Mouse (Mus musculus): ENCODE results near the gene Cd200r3. TPM values are rescaled to one million over a fixed set of nuclear protein-coding genes. Genes with fewer than 3 reads are reported as not detected.

The Cd200r3 gene
- polyA plus RNA-seq (2012; rRNA removed): not detected in 2 replicates

DNA sequence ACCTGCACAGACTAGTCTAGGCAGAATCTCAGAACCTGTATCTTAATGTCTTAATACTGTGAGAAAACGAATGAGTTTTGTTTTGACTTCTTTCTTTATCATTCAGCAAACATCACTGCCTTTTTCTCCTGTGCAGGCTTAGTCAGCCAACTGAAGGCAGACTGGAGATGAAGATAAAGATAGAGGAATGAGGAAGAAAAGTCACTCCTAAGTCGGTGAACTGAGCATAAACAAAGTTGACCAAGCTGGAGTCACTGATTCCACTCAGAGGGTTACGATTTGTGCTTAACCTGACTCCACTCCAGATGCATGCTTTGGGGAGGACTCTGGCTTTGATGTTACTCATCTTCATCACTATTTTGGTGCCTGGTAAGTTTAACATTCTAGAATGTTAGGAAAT is at the start of gene Cd200r3:
Cd200r3 (plus strand) TSS at position 211 of the 400 bp plus-strand sequence.
- no peak for DNase-seq
- WGBS: 80% methylated on average over 3 of the region's 3 CpGs
- TF ChIP-seq POLR2A (IDR thresholded peaks at IDR 0.05; ENCODE audit: borderline replicate concordance, insufficient read depth, low read length): no peak
- no peak for TF ChIP-seq CTCF (IDR thresholded peaks at IDR 0.05; ENCODE audit: borderline replicate concordance, insufficient read depth, low read depth, low read length)
- no peaks in the 10 kb centered on the region for H3K27me3 ChIP-seq (ENCODE audit: control insufficient read depth, insufficient read depth, low read length)
- H3K4me1 ChIP-seq (ENCODE audit: control insufficient read depth, insufficient read depth, low read length): no peaks in the 10 kb centered on the region
- no peak within 1 kb of the TSS for H3K4me3 ChIP-seq (replicated peaks; ENCODE audit: insufficient read depth, low read depth, low read length)
- H3K27ac ChIP-seq (ENCODE audit: insufficient read depth, low read length): no peak within 1 kb of the TSS

DNA sequence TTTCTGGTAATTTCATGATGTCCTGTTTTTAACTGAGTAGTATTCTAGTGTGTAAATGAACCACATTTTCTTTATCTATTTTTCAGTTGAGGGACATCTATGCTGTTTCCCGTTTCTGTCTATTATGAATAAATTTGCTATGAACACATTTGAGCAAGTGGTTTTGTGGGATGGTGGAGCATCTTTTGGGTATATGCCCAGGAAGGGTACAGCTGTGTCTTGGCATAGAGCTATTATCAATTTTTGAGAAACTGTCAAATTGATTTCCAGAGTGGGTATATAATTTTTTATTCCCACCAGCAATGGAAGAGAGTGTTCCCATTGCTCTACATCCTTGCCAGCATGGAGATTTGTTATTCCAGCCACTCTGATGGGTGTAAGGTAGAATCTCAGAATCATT is 11.5 kb upstream of the Cd200r3 start:
- H3K27ac ChIP-seq (ENCODE audit: insufficient read depth, low read length): no peak overlapping the region
- WGBS: 34% methylated on average over 1 of the region's 1 CpGs
- DNase-seq: no peak
- no peak overlapping the region for H3K4me3 ChIP-seq (replicated peaks; ENCODE audit: insufficient read depth, low read depth, low read length)
- H3K4me1 ChIP-seq (ENCODE audit: control insufficient read depth, insufficient read depth, low read length): no peaks in the 10 kb centered on the region
- no peaks in the 10 kb centered on the region for H3K27me3 ChIP-seq (ENCODE audit: control insufficient read depth, insufficient read depth, low read length)
- TF ChIP-seq CTCF (IDR thresholded peaks at IDR 0.05; ENCODE audit: borderline replicate concordance, insufficient read depth, low read depth, low read length) (no peak), POLR2A (IDR thresholded peaks at IDR 0.05; ENCODE audit: borderline replicate concordance, insufficient read depth, low read length) (no peak)

DNA sequence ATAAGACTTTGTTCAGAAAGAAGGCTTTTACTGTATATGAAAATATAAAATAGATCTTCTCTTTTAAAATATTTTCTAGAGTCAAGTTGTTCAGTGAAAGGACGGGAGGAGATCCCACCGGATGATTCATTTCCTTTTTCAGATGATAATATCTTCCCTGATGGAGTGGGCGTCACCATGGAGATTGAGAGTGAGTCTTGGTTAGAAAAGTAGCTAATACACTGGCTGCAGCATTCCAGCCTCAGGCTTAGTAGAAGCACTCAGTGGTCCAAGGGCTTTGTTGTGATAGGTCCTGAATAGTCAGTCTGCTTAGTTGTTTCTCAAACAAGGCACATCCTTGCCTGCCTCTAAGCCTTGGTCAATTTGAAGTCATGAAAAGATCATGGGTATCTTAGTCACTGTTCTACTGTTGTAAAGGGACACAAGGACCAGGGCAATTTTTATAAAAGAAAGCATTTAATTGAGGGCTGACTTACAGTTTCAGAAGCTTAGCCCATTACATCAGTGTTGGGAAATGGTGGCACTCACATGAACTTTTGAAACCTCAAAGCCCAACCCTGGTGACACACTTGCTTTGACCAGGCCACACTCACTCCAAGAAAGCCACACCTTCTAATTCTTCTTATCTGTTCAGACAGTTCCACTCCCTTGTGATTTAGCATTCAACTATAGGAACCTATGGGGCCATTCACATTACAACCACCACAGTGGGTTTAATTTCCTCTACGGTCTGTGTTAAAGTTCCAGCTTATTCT is 8.1 kb downstream of the Cd200r3 start:
- TF ChIP-seq CTCF (IDR thresholded peaks at IDR 0.05; ENCODE audit: borderline replicate concordance, insufficient read depth, low read depth, low read length) (no peak), POLR2A (IDR thresholded peaks at IDR 0.05; ENCODE audit: borderline replicate concordance, insufficient read depth, low read length) (no peak)

DNA sequence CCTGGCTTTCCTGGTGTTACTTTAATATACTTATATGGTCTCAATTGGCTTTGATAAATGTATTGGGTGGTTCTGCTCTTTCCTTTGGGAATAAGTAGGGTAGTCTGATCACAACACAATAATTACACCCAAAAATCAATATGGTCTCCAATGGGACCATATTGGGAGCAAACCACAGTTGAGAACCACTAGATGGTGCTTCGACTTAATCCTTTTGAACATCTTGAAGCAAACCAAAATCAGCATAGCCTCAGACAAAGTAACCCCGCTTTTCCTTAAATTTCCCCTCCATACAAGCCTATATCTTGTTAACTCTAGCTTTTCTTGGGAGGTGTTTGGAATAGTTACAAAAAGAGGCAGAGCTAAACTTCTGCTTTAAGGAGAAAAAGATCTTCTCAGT is 18.8 kb downstream of the Cd200r3 start:
- TF ChIP-seq CTCF (IDR thresholded peaks at IDR 0.05; ENCODE audit: borderline replicate concordance, insufficient read depth, low read depth, low read length) (no peak), POLR2A (IDR thresholded peaks at IDR 0.05; ENCODE audit: borderline replicate concordance, insufficient read depth, low read length) (no peak)
- Histone ChIP-seq H3K27ac (ENCODE audit: insufficient read depth, low read length) (no peak overlapping the region), H3K27me3 (ENCODE audit: control insufficient read depth, insufficient read depth, low read length) (no peaks in the 10 kb centered on the region), H3K4me3 (replicated peaks; ENCODE audit: insufficient read depth, low read depth, low read length) (no peak overlapping the region), H3K4me1 (ENCODE audit: control insufficient read depth, insufficient read depth, low read length) (no peaks in the 10 kb centered on the region; the same call in 1 of the 2 replicates)
- no peak for DNase-seq
- 94% methylated on average over 2 of the region's 2 CpGs for WGBS

More for the DNA sequence above, 8.1 kb downstream of the Cd200r3 start:
- DNase-seq: no peak
- 75% methylated on average over 4 of the region's 4 CpGs for WGBS
- Histone ChIP-seq H3K27ac (ENCODE audit: insufficient read depth, low read length) (no peak overlapping the region), H3K4me1 (ENCODE audit: control insufficient read depth, insufficient read depth, low read length) (no peaks in the 10 kb centered on the region), H3K4me3 (replicated peaks; ENCODE audit: insufficient read depth, low read depth, low read length) (no peak overlapping the region), H3K27me3 (ENCODE audit: control insufficient read depth, insufficient read depth, low read length) (no peaks in the 10 kb centered on the region; the same call in 1 of the 2 replicates)

DNA sequence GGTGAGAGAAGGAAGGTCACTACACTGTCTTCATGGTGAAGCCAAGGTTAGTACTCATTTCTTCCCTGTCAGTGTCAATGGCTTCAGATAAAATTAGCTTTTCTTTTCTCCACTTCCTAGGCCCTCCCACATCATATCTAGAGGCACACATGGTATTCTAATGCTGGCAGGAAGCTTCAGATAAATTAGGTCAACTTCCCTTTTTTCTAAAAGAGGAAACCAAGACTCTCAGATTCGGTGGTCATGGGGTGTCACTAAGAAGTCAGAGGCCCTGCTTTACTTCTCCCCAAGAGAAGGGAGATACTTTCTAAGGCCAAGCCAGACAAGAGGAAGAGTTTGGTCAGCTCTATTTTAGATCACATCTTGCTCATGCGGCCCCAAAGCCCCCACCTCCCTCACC is 19.3 kb downstream of the Cd200r3 start:
- H3K27ac ChIP-seq (ENCODE audit: insufficient read depth, low read length): no peak overlapping the region
- H3K27me3 ChIP-seq (ENCODE audit: control insufficient read depth, insufficient read depth, low read length): no peaks in the 10 kb centered on the region
- WGBS: 63% methylated on average over 2 of the region's 2 CpGs
- DNase-seq: no peak
- TF ChIP-seq POLR2A (IDR thresholded peaks at IDR 0.05; ENCODE audit: borderline replicate concordance, insufficient read depth, low read length): no peak
- TF ChIP-seq CTCF (IDR thresholded peaks at IDR 0.05; ENCODE audit: borderline replicate concordance, insufficient read depth, low read depth, low read length): no peak
- no peak overlapping the region for H3K4me3 ChIP-seq (replicated peaks; ENCODE audit: insufficient read depth, low read depth, low read length)
- peaks cover 3% of the 10 kb centered on the region; the same call in 1 of the 2 replicates for H3K4me1 ChIP-seq (ENCODE audit: control insufficient read depth, insufficient read depth, low read length)

DNA sequence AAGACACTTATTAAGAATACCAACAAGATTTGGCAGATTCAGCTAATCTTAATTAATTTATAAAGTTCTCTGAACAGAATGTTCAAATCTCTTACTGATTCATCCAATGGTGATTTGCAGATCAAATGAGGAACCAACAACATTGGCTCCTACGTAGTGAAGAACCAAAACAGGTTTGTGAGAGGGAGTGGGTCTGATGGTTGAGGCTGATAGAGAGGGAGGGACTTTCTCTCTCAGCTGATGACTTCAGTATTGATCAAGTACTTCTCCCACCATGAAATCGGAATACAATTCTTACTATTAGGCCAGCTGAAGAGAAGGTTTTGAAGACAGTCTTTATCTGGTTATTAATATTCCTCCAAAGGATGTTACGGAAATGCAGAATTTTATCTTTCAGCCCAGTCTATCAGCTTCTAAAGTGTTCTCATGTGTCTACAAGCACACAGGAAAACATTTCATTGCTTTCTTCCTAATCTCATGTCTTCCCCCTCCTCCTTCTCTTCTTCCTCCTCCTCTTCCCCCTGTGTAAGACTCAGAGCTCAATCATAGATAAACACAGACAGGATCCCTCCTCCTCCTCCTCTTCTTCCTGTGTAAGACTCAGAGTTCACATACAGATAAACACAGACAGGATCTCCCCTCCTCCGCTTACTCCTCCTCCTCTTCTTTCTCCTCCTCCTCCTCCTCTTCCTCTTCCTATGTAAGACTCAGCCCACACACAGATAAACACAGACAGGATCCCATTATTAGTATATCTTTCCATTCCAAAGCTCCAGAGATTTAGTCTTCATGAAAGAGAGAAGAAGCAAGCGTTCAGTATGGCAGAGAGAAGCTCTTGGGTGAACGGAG is 21.3 kb downstream of the Cd200r3 start:
- Histone ChIP-seq H3K4me1 (ENCODE audit: control insufficient read depth, insufficient read depth, low read length) (peaks cover 3% of the 10 kb centered on the region; the same call in 1 of the 2 replicates), H3K27me3 (ENCODE audit: control insufficient read depth, insufficient read depth, low read length) (no peaks in the 10 kb centered on the region), H3K27ac (ENCODE audit: insufficient read depth, low read length) (no peak overlapping the region), H3K4me3 (replicated peaks; ENCODE audit: insufficient read depth, low read depth, low read length) (no peak overlapping the region)
- TF ChIP-seq POLR2A (IDR thresholded peaks at IDR 0.05; ENCODE audit: borderline replicate concordance, insufficient read depth, low read length): no peak
- 95% methylated on average over 6 of the region's 6 CpGs for WGBS
- DNase-seq: no peak

DNA sequence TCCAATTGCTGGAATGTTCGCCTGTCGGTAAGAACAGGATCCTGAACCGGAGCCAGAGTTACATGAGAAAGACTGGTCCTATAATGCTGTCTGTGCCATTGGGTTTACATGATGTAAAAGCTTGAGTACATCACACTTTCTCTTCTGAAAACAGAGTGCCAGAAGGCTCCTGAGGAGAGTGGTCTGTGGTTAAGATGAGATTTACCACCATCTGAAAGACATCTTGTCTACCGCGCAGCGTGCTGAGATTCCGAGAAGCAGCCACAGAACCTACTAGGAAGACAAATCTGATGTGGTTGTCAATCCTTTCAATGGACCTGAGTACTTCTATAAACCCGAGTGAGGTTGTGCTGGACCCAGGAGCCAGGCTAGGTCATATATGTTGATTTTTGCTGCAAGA is 21.9 kb downstream of the Cd200r3 start:
- WGBS: 95% methylated on average over 8 of the region's 8 CpGs
- Histone ChIP-seq H3K27ac (ENCODE audit: insufficient read depth, low read length) (no peak overlapping the region), H3K4me3 (replicated peaks; ENCODE audit: insufficient read depth, low read depth, low read length) (no peak overlapping the region), H3K4me1 (ENCODE audit: control insufficient read depth, insufficient read depth, low read length) (peaks cover 3% of the 10 kb centered on the region; the same call in 1 of the 2 replicates), H3K27me3 (ENCODE audit: control insufficient read depth, insufficient read depth, low read length) (no peaks in the 10 kb centered on the region)
- no peak for TF ChIP-seq CTCF (IDR thresholded peaks at IDR 0.05; ENCODE audit: borderline replicate concordance, insufficient read depth, low read depth, low read length)
- no peak for TF ChIP-seq POLR2A (IDR thresholded peaks at IDR 0.05; ENCODE audit: borderline replicate concordance, insufficient read depth, low read length)
- DNase-seq: no peak
